Mouse (Mus musculus) liver, adult (tissue): ENCODE data around the gene Vav1.

Experiments used
- GATA4 ChIP-seq: IDR thresholded peaks from 2 replicates; pipeline ENCODE4 v1.6.1; 2014; ENCODE audit warnings: mild to moderate bottlenecking, low read length; ENCODE audit not compliant: insufficient replicate concordance

Vav1 gene

GRCm38 (mm10) chr17:57341568-57341967, 62.7 kb downstream of the Vav1 start:
- no peak; the same call in 1 of the 2 replicates for TF ChIP-seq GATA4

DNA sequence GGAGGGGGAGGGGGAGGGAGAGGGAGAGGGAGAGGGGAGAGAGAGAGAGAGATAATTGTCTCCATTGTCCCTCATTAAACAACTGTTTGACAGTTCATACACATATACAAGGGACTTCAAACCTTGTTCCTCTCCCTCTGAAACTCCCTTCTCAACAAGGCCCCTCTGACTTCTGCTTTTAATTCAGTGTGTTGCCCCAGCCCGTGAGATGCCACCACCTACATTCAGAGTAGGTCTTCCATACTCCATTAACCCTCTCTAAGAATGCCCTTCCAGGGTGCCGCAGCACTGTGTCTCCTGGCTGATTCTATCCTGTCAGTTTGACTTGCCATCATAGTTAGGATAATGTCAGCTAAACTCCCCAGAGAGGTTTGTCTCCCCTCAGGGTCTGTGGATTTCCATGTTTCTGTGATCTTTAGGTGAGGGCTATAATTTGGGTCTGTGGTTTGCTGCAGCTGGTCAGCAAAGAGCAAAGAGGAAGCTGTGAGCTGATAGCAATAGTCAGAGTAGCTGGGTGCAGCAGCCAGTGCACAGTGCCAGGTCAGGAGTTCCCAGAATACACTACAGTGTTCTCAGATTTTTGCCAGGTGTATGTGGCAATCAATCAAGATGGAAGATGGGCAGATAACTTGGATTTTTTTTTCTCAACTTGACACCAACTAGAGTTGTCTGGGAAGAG, 65.3 kb downstream of the Vav1 start:
- no peak for TF ChIP-seq GATA4

DNA sequence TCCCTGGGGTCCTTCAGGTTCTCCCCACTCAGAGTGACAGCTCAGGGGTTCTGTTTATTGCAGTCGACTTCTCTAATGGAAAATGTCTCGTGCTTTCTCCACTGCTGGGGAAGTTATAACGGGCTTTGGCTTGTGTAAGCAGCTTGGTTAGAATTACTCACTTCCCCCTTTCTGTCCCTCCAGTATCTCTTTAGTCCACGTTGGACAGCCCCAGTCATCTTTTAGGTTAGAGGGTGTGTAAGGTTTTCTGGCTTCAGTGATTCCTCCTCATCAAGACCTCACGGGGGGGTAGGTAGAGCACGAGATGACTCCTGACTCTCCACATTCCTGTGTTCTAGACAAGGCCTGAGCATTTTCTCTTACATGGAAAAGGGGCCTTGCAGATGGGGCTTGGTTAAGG, 68.1 kb downstream of the Vav1 start:
- no peak for TF ChIP-seq GATA4

GRCm38 (mm10) chr17:57347781-57348180, 68.9 kb downstream of the Vav1 start:
- no peak for TF ChIP-seq GATA4

GRCm38 (mm10) chr17:57349067-57349466, 70.2 kb downstream of the Vav1 start:
- TF ChIP-seq GATA4 = no peak

DNA sequence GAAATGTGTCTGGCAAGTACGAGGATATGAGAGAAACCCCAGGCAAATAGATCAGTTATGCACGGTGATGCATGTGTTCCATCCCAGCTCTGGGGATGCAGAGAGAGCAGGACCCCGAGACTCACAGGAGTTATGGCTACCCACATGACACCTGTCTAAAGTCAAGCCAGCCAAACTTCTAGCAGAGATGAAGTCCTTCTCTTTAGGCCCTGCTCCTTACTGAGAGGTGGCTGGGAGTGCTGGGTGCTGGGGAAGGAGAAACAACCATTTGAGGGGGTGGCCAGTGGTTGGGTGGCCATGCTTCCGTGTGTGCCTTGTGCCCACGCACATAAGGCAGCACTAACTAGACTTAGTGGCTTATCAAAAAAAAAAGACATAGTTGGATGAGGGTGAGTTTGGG, 71.3 kb downstream of the Vav1 start:
- no peak for TF ChIP-seq GATA4

DNA sequence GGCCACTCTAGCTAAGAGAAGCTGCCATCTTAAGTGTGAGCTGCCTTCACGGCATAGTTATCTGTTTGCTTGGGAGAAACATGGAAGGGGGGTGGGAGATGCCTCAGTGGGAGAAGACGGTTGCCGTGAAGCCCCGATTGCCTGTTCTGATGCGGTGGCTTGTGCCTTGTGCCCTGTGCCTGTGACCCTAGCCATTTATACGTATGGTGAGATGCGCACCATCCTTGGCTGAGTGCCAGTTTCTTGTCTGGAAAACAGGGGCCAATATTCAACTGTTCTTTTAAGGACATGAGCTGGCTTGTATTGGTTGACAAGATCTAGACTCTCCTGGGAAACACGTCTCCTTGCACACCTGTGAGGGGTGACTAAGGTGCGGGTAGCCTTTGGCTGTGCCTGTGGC, 72.2 kb downstream of the Vav1 start:
- no peak for TF ChIP-seq GATA4

DNA sequence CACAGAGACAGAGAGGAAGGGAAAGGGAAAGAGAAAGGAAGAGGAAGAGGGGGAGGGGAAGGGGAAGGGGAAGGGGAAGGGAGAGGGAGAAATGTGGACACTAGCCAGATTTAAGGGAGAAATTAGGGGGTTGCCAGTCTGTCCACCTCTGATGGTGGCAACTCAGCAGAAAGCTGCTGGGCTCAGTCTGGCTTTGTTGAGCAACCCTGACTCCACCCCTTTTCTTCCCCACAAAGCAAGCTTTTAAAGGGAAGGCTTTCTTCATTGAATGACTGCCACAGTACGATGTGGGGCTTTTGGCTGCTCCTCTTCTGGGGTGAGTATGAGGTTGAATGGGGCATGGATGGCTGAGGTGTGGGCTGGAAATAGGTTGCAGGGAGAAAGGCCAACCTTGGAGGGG, 79.5 kb downstream of the Vav1 start, which contains the start of gene Adgre1:
Gene Adgre1 (plus strand): TSS at position 251 of the 400 bp plus-strand sequence.
- TF ChIP-seq GATA4 = no peak

GRCm38 (mm10) chr17:57359485-57360241, 80.8 kb downstream of the Vav1 start:
- no peak for TF ChIP-seq GATA4
